Mouse (Mus musculus) megakaryocyte-erythroid progenitor cell, adult 5-6 weeks (primary cell): ENCODE measurements around the gene Cenpi. TPM values are rescaled to one million over a fixed set of nuclear protein-coding genes. Genes with fewer than 3 reads are reported as not detected.
"Not testable (repeated sequence)": the region's sequence is repeated elsewhere in the genome, so short reads cannot be mapped to it uniquely, and the experiment has no call there.

Experiments used
- ATAC-seq: replicated peaks from 2 replicates; pipeline ENCODE4 v1.8.0; 2016; ENCODE audit warnings: mild to moderate bottlenecking, inconsistent platforms; ENCODE audit not compliant: severe bottlenecking, poor library complexity, low FRiP score, low TSS enrichment
- total RNA-seq, 2 experiments: library from RNA; stranded (forward) in 1 of 2; stranded (reverse) in 1 of 2; fragments of 200-1000, 215-1000 nt in 1 of 2; fragments of >200 nt in 1 of 2; fragmentation: Nextera tagmentation in 1 of 2; gene quantifications; 2 replicates each; pipeline ENCODE4 v1.2.3; 2014 to 2017

Cenpi gene
- 26.4 and 33.6 TPM in 2 replicates for total RNA-seq (2014; fragmentation: Nextera tagmentation)
- total RNA-seq (2017) = 28.4 and 35.3 TPM in 2 replicates

GRCm38 (mm10) chrX:134307534-134308274 is at the start of gene Cenpi:
TSS of gene Cenpi (plus strand) at chrX:134308084.
- ATAC-seq = peak; percentile 99

GRCm38 (mm10) chrX:134261191-134261590 is 46.7 kb upstream of the Cenpi start:
- no peak for ATAC-seq

- ATAC-seq = no peak
Measured at GRCm38 (mm10) chrX:134262129-134262528, 45.8 kb upstream of the Cenpi start.

- no peak for ATAC-seq
Measured at GRCm38 (mm10) chrX:134275715-134276114, 32.2 kb upstream of the Cenpi start.

- ATAC-seq = peak; percentile 99
Measured at GRCm38 (mm10) chrX:134276275-134277160, 31.4 kb upstream of the Cenpi start, which contains the start of gene Trmt2b. TSS of gene Trmt2b (minus strand) at chrX:134276984.

- ATAC-seq = no peak
Measured at GRCm38 (mm10) chrX:134280531-134280930, 27.4 kb upstream of the Cenpi start.

GRCm38 (mm10) chrX:134285102-134285501 is 22.8 kb upstream of the Cenpi start:
- ATAC-seq = no peak

GRCm38 (mm10) chrX:134285791-134286190 is 22.1 kb upstream of the Cenpi start:
- no peak for ATAC-seq

- no peak for ATAC-seq
Measured at GRCm38 (mm10) chrX:134287305-134287704, 20.6 kb upstream of the Cenpi start.

GRCm38 (mm10) chrX:134296301-134296700 is 11.6 kb upstream of the Cenpi start:
- ATAC-seq = 0 out of 2 replicates have a peak, but pooled peaks have one; percentile 46

GRCm38 (mm10) chrX:134296737-134297136 is 11.1 kb upstream of the Cenpi start:
- ATAC-seq = no peak

GRCm38 (mm10) chrX:134297195-134297594 is 10.7 kb upstream of the Cenpi start:
- ATAC-seq = no peak

GRCm38 (mm10) chrX:134300219-134300618 is 7.7 kb upstream of the Cenpi start:
- ATAC-seq = peak; percentile 46; the same call in 1 of the 2 replicates

GRCm38 (mm10) chrX:134303287-134303686 is 4.6 kb upstream of the Cenpi start:
- no peak for ATAC-seq

- ATAC-seq = peak; percentile 81
Measured at GRCm38 (mm10) chrX:134308275-134308634, 371 bp downstream of the Cenpi start.

- ATAC-seq = not testable (repeated sequence)
Measured at GRCm38 (mm10) chrX:134311193-134311592, 3.3 kb downstream of the Cenpi start.

- ATAC-seq = peak; percentile 83
Measured at GRCm38 (mm10) chrX:134319153-134319932, 11.5 kb downstream of the Cenpi start.

- ATAC-seq = no peak
Measured at GRCm38 (mm10) chrX:134333280-134333679, 25.4 kb downstream of the Cenpi start.

- no peak for ATAC-seq
Measured at GRCm38 (mm10) chrX:134342735-134343134, 34.9 kb downstream of the Cenpi start.

- no peak for ATAC-seq
Measured at GRCm38 (mm10) chrX:134350205-134350604, 42.3 kb downstream of the Cenpi start.
